Mouse (Mus musculus) stomach, postnatal 0 days (tissue): ENCODE results near the gene Parp16. TPM values are rescaled to one million over a fixed set of nuclear protein-coding genes. Genes with fewer than 3 reads are reported as not detected.

ENCODE experiments used
- ATAC-seq: fragments of 200-750 bp; cut with Nextera tagmentation; 2 replicates; pipeline ENCODE4 v1.8.0; 2017; ENCODE audit not compliant: low FRiP score, low TSS enrichment
- DNase-seq: peaks from one replicate; pipeline ENCODE4 v3.0.0-alpha.2; 2016; ENCODE audit warnings: low spot score
- H3K27ac ChIP-seq: fragments of 300-500 bp; sonication (generic); replicated peaks from 2 replicates; pipeline ENCODE4 v1.5.1; 2014; ENCODE audit warnings: mild to moderate bottlenecking, control low read depth
- H3K27me3 ChIP-seq: fragments of 300-500 bp; sonication (generic); 2 replicates; pipeline ENCODE4 v1.6.1; 2014; ENCODE audit warnings: low read length; ENCODE audit not compliant: control insufficient read depth, insufficient read depth
- H3K36me3 ChIP-seq: fragments of 300-500 bp; sonication (generic); 2 replicates; pipeline ENCODE4 v1.6.1; 2014; ENCODE audit warnings: low read length, mixed read lengths; ENCODE audit not compliant: control insufficient read depth, insufficient read depth
- H3K4me1 ChIP-seq: fragments of 300-500 bp; sonication (generic); replicated peaks from 2 replicates; pipeline ENCODE4 v1.6.1; 2014; ENCODE audit warnings: antibody characterized with exemption; ENCODE audit not compliant: control insufficient read depth, insufficient read depth
- H3K4me2 ChIP-seq: fragments of 300-500 bp; sonication (generic); replicated peaks from 2 replicates; pipeline ENCODE4 v1.6.1; 2014; ENCODE audit warnings: low read depth, mild to moderate bottlenecking, control low read depth, moderate library complexity
- H3K4me3 ChIP-seq: fragments of 300-500 bp; sonication (generic); 2 replicates; pipeline ENCODE4 v1.5.1; 2014; ENCODE audit warnings: low read depth, low read length, control low read depth
- H3K9ac ChIP-seq: fragments of 300-500 bp; sonication (generic); 2 replicates; pipeline ENCODE4 v1.6.1; 2014; ENCODE audit warnings: mild to moderate bottlenecking, low read length, control low read depth, mixed read lengths
- H3K9me3 ChIP-seq: fragments of 300-500 bp; sonication (generic); 2 replicates; pipeline ENCODE4 v1.6.1; 2016; ENCODE audit warnings: low read length; ENCODE audit not compliant: control insufficient read depth
- CTCF ChIP-seq: IDR thresholded peaks from 2 replicates; pipeline ENCODE4 v1.5.1; 2016; ENCODE audit warnings: antibody characterized with exemption, low read depth, mild to moderate bottlenecking, moderate library complexity
- EP300 ChIP-seq: optimal IDR thresholded peaks from 2 replicates; pipeline ENCODE3; 2016; ENCODE audit warnings: antibody characterized with exemption
- WGBS: fragments of 180-500 bp; shearing (Covaris S2); extraction: QIAGEN DNeasy Blood & Tissue Kit; methylation state at CpG from one replicate; pipeline ENCODE4 v1.1.7; 2014; 5-methylcytosine and 5-hydroxymethylcytosine counted together
- polyA plus RNA-seq: library from polyadenylated mRNA; unstranded; fragments of >200 nt; fragmentation: Nextera tagmentation; extraction: Ambion mirVana; gene quantifications from 2 replicates; pipeline ENCODE4 v1.2.1, GENCODE M21; 2015

Gene Parp16
- polyA plus RNA-seq, 1 experiment from 2014 or later, result 5.0 TPM

GRCm38 (mm10) chr9:65188599-65188998 is 6.6 kb upstream of the Parp16 start:
- peak; percentile 86 for DNase-seq
- peak; percentile 56; the same call in 1 of the 2 replicates for ATAC-seq
- H3K9me3 ChIP-seq, result no peaks in the 10 kb centered on the region
- no peaks in the 10 kb centered on the region for H3K4me1 ChIP-seq
- H3K4me3 ChIP-seq, result no peak overlapping the region
- H3K27ac ChIP-seq, result no peak overlapping the region
- H3K4me2 ChIP-seq, result no peak overlapping the region
- no peak for TF ChIP-seq EP300
- TF ChIP-seq CTCF, result peak; percentile 96
- no peak overlapping the region for H3K9ac ChIP-seq
- 6% methylated on average over 3 of the region's 3 CpGs for WGBS
- no peaks in the 10 kb centered on the region for H3K36me3 ChIP-seq
- H3K27me3 ChIP-seq, result no peaks in the 10 kb centered on the region

DNA sequence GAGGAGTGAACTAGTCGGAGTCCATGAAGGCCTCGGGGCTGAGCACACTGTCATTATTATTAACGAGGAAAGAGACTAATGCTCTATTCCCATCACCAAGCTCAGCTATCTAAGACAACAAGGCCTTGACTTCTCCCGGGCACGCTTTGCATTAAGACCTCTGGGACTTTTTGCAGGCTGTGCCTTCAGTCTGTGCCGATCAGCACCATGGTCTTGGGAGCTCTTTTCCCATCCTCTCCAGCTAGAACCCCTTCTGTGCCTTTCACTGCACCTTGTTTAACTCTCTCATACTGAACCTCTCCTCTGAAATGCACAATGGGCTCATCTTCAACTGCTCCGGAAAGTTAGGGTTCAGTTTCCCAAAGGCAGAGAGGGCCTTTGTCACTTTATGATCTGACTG is 4.8 kb upstream of the Parp16 start:
- Histone ChIP-seq H3K4me3 (no peak overlapping the region), H3K9ac (no peak overlapping the region), H3K9me3 (no peaks in the 10 kb centered on the region), H3K4me1 (no peaks in the 10 kb centered on the region), H3K27ac (no peak overlapping the region), H3K27me3 (no peaks in the 10 kb centered on the region), H3K4me2 (no peak overlapping the region), H3K36me3 (no peaks in the 10 kb centered on the region)
- 73% methylated on average over 7 of the region's 7 CpGs for WGBS
- ATAC-seq (no peak), DNase-seq (no peak)
- no peak for TF ChIP-seq EP300
- TF ChIP-seq CTCF, result no peak

GRCm38 (mm10) chr9:65191389-65191754 is 3.8 kb upstream of the Parp16 start:
- no peaks in the 10 kb centered on the region for H3K36me3 ChIP-seq
- H3K9me3 ChIP-seq, result no peaks in the 10 kb centered on the region
- H3K9ac ChIP-seq, result peak overlapping the region; percentile 23; the same call in 1 of the 2 replicates
- no peak for DNase-seq
- H3K27ac ChIP-seq, result peak overlapping the region; percentile 53; the same call in 1 of the 2 replicates
- no peaks in the 10 kb centered on the region for H3K27me3 ChIP-seq
- no peak for ATAC-seq
- 39% methylated on average over 2 of the region's 2 CpGs for WGBS
- no peak overlapping the region for H3K4me3 ChIP-seq
- peaks cover 5% of the 10 kb centered on the region; the same call in 1 of the 2 replicates for H3K4me1 ChIP-seq
- TF ChIP-seq EP300 (no peak), CTCF (no peak)
- no peak overlapping the region for H3K4me2 ChIP-seq

DNA sequence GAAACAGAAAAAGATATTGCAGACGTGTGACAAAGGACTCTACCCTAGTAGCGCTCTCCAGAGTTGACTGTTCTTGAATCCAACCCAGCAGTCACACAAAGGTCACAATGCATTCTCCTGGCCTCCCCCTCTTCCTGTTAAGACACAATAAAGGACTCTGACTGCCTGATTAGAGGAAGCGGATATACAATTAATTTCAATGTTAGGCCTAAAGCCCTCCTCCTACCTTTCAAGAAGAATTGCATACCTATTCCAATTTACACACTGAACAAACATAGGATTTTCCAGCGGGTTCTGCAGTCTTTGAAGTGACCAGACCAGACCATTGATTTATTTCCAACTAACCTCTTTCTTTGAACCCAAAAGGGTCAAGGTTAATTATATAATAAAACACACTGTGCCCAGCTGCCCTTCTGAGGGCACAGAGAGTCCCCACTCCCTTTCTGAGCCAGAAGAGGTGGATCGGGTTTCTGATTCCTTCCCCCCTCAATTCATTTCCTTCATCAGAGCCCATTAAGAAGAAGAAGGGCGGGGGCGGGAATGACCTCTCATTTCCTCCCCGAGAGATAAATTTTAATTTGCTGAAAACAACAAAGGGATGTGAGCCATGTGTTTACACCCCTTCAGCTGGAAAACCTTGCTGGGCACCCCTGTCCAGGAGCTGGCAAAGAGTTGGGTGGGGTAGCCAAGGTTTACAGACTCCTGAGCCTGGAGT is 3.2 kb upstream of the Parp16 start:
- TF ChIP-seq EP300, result no peak
- no peak for TF ChIP-seq CTCF
- no peaks in the 10 kb centered on the region for H3K36me3 ChIP-seq
- no peak for ATAC-seq
- no peaks in the 10 kb centered on the region for H3K9me3 ChIP-seq
- peak overlapping the region; percentile 53; the same call in 1 of the 2 replicates for H3K27ac ChIP-seq
- 0 out of 2 replicates have a peak overlapping the region, but pooled peaks have one; percentile 23 for H3K9ac ChIP-seq
- 46% methylated on average over 8 of the region's 8 CpGs for WGBS
- no peak for DNase-seq
- peaks cover 5% of the 10 kb centered on the region; the same call in 1 of the 2 replicates for H3K4me1 ChIP-seq
- no peak overlapping the region for H3K4me2 ChIP-seq
- H3K27me3 ChIP-seq, result no peaks in the 10 kb centered on the region
- H3K4me3 ChIP-seq, result no peak overlapping the region

DNA sequence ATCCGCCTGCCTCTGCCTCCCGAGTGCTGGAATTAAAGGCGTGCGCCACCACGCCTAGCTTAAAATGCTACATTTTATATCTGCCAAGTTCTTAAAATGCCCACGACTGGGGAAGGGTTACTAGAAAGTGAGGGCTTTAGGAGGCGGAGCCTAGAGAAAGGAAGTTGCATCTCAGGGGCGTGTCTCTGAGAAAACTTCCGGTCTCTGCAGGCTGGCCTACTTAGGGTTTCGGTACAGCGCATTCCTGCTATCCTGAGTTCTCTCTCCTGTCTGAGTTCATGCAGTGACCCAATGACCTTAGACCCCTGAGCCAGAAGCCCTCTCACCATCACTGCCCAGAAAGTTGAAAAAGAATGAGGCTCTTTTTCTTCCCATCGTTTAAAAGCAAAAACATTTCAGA is 1.9 kb upstream of the Parp16 start:
- WGBS, result 73% methylated on average over 12 of the region's 12 CpGs
- Histone ChIP-seq H3K4me3 (no peak overlapping the region), H3K36me3 (no peaks in the 10 kb centered on the region), H3K4me2 (no peak overlapping the region), H3K9ac (no peak overlapping the region), H3K4me1 (peaks cover 5% of the 10 kb centered on the region; the same call in 1 of the 2 replicates), H3K9me3 (no peaks in the 10 kb centered on the region), H3K27ac (no peak overlapping the region), H3K27me3 (no peaks in the 10 kb centered on the region)
- TF ChIP-seq CTCF, result no peak
- no peak for TF ChIP-seq EP300
- DNase-seq, result no peak
- no peak for ATAC-seq

- H3K9me3 ChIP-seq, result no peaks in the 10 kb centered on the region
- H3K36me3 ChIP-seq, result no peaks in the 10 kb centered on the region
- H3K4me3 ChIP-seq, result no peak overlapping the region
- DNase-seq (peak; percentile 65), ATAC-seq (peak; percentile 63)
- H3K4me2 ChIP-seq, result peak overlapping the region; percentile 20; the same call in 1 of the 2 replicates
- WGBS, result 31% methylated on average over 8 of the region's 8 CpGs
- peaks cover 5% of the 10 kb centered on the region; the same call in 1 of the 2 replicates for H3K4me1 ChIP-seq
- TF ChIP-seq EP300 (no peak), CTCF (no peak)
- H3K9ac ChIP-seq, result peak overlapping the region; percentile 38; the same call in 1 of the 2 replicates
- H3K27ac ChIP-seq, result peak overlapping the region; percentile 92
- H3K27me3 ChIP-seq, result no peaks in the 10 kb centered on the region
Measured at GRCm38 (mm10) chr9:65195621-65195981, 448 bp downstream of the Parp16 start.
